Comparison of ENCODE assay signal across 28 mouse cellular contexts in genomic region chr9:66043241-66043640, GRCm38 (mm10).
"Had no signal": no experiment of that assay in that cellular context is flagged by ENCODE, and none has a peak within 500 bp of the region (broad histone marks: within the 10 kb centered on the region; RNA-seq: fewer than 3 reads in every experiment).

No protein-coding gene starts in this region.

- H3K9me3 ChIP-seq: embryonic facial prominence, embryonic 10.5 days; embryonic facial prominence, embryonic 12.5 days; embryonic facial prominence, embryonic 13.5 days; embryonic facial prominence, embryonic 15.5 days; forebrain, embryonic 10.5 days; forebrain, embryonic 12.5 days; forebrain, embryonic 13.5 days; forebrain, embryonic 15.5 days had no signal

- H3K27ac ChIP-seq: embryonic facial prominence, embryonic 10.5 days; embryonic facial prominence, embryonic 12.5 days; embryonic facial prominence, embryonic 13.5 days; embryonic facial prominence, embryonic 15.5 days; forebrain, embryonic 10.5 days; forebrain, embryonic 12.5 days; forebrain, embryonic 13.5 days; forebrain, embryonic 15.5 days; gastrocnemius, adult 2 months; heart, adult 2 months had no signal

- ATAC-seq: forebrain, embryonic 13.5 days; forebrain, embryonic 14.5 days; forebrain, embryonic 15.5 days; forebrain, embryonic 16.5 days; forebrain, postnatal 0 days had no signal

- H3K4me1 ChIP-seq: embryonic facial prominence, embryonic 10.5 days; embryonic facial prominence, embryonic 12.5 days; embryonic facial prominence, embryonic 13.5 days; embryonic facial prominence, embryonic 15.5 days; forebrain, embryonic 10.5 days; forebrain, embryonic 12.5 days; forebrain, embryonic 13.5 days; forebrain, embryonic 15.5 days had no signal

- DNase-seq: cerebellum, adult 2 months; cerebellum, adult 8-10 months; cerebellum, adult 9-10 months; cerebellum, adult 9-11 months; cerebellum, postnatal 10 days; cerebellum, postnatal 14 days; cerebellum, postnatal 25 days; cerebellum, postnatal 36 days; embryo, embryonic 11 days; forebrain, postnatal 0 days; gastrocnemius, adult 2 months; gastrocnemius, postnatal 10 days; gastrocnemius, postnatal 14 days; gastrocnemius, postnatal 25 days; gastrocnemius, postnatal 36 days; heart, adult 18-20 months; heart, adult 2 months had no signal

- H3K27me3 ChIP-seq: embryonic facial prominence, embryonic 12.5 days; embryonic facial prominence, embryonic 13.5 days; embryonic facial prominence, embryonic 15.5 days; forebrain, embryonic 12.5 days; forebrain, embryonic 13.5 days; forebrain, embryonic 15.5 days had no signal

- H3K4me2 ChIP-seq: embryonic facial prominence, embryonic 12.5 days; embryonic facial prominence, embryonic 13.5 days; embryonic facial prominence, embryonic 15.5 days; forebrain, embryonic 12.5 days; forebrain, embryonic 13.5 days; forebrain, embryonic 15.5 days had no signal

- H3K9ac ChIP-seq: embryonic facial prominence, embryonic 12.5 days; embryonic facial prominence, embryonic 13.5 days; embryonic facial prominence, embryonic 15.5 days; forebrain, embryonic 12.5 days; forebrain, embryonic 13.5 days; forebrain, embryonic 15.5 days; forebrain, postnatal 0 days had no signal

- H3K4me3 ChIP-seq: embryonic facial prominence, embryonic 10.5 days; embryonic facial prominence, embryonic 12.5 days; embryonic facial prominence, embryonic 13.5 days; embryonic facial prominence, embryonic 15.5 days; erythroblast, embryonic 14.5 days; forebrain, embryonic 10.5 days; forebrain, embryonic 12.5 days; forebrain, embryonic 13.5 days; forebrain, embryonic 15.5 days; gastrocnemius, adult 2 months; heart, adult 2 months had no signal
